Mouse (Mus musculus): Measurements from ENCODE around the gene 6030445D17Rik. TPM values are rescaled to one million over a fixed set of nuclear protein-coding genes. Genes with fewer than 3 reads are reported as not detected.

Gene 6030445D17Rik
- 0.32 TPM in 1 of 2 replicates, not detected in the other for polyA plus RNA-seq (2015; fragmentation: Nextera tagmentation; extraction: Ambion mirVana)

GRCm38 (mm10) chr4:136462086-136462838 lies at the start of gene 6030445D17Rik:
Gene 6030445D17Rik (plus strand): TSS chr4:136462250.
- Histone ChIP-seq H3K9me3 (replicated peaks; ENCODE audit: control insufficient read depth, low read length) (no peaks in the 10 kb centered on the region), H3K36me3 (ENCODE audit: control insufficient read depth, insufficient read depth) (no peaks in the 10 kb centered on the region), H3K4me1 (ENCODE audit: control insufficient read depth, insufficient read depth, low read length) (peaks cover 22% of the 10 kb centered on the region), H3K9ac (ENCODE audit: low read length) (peak within 1 kb of the TSS; percentile 86), H3K27me3 (ENCODE audit: control insufficient read depth, insufficient read depth, low read length) (0 out of 2 replicates have a peak, but pooled peaks cover 3% of the 10 kb centered on the region), H3K4me3 (ENCODE audit: low read length) (peak within 1 kb of the TSS; percentile 83), H3K27ac (ENCODE audit: low read length) (peak within 1 kb of the TSS; percentile 86), H3K4me2 (ENCODE audit: low read depth, low read length) (peak within 1 kb of the TSS; percentile 98)
- under 1% methylated on average over 63 of the region's 64 CpGs for WGBS
- peak; percentile 77 for ATAC-seq (replicated peaks; ENCODE audit: extremely low read depth, insufficient read depth, low FRiP score)

- Histone ChIP-seq H3K27ac (ENCODE audit: low read length) (no peak overlapping the region), H3K9ac (ENCODE audit: low read length) (no peak overlapping the region), H3K4me2 (ENCODE audit: low read depth, low read length) (no peak overlapping the region), H3K27me3 (ENCODE audit: control insufficient read depth, insufficient read depth, low read length) (peaks cover 7% of the 10 kb centered on the region), H3K4me1 (ENCODE audit: control insufficient read depth, insufficient read depth, low read length) (no peaks in the 10 kb centered on the region), H3K4me3 (ENCODE audit: low read length) (no peak overlapping the region), H3K9me3 (replicated peaks; ENCODE audit: control insufficient read depth, low read length) (no peaks in the 10 kb centered on the region), H3K36me3 (ENCODE audit: control insufficient read depth, insufficient read depth) (no peaks in the 10 kb centered on the region)
- WGBS: 82% methylated on average over 9 of the region's 9 CpGs
- no peak for ATAC-seq (replicated peaks; ENCODE audit: extremely low read depth, insufficient read depth, low FRiP score)
These were observed 46.6 kb upstream of the 6030445D17Rik start for GRCm38 (mm10) chr4:136415477-136415876.

- Histone ChIP-seq H3K27ac (ENCODE audit: low read length) (no peak overlapping the region), H3K4me3 (ENCODE audit: low read length) (no peak overlapping the region), H3K36me3 (ENCODE audit: control insufficient read depth, insufficient read depth) (no peaks in the 10 kb centered on the region), H3K4me2 (ENCODE audit: low read depth, low read length) (no peak overlapping the region), H3K4me1 (ENCODE audit: control insufficient read depth, insufficient read depth, low read length) (peaks cover under 1% of the 10 kb centered on the region), H3K9ac (ENCODE audit: low read length) (no peak overlapping the region), H3K27me3 (ENCODE audit: control insufficient read depth, insufficient read depth, low read length) (peaks cover 23% of the 10 kb centered on the region), H3K9me3 (replicated peaks; ENCODE audit: control insufficient read depth, low read length) (no peaks in the 10 kb centered on the region)
- 22% methylated on average over 11 of the region's 11 CpGs for WGBS
- no peak for ATAC-seq (replicated peaks; ENCODE audit: extremely low read depth, insufficient read depth, low FRiP score)
These were observed 43.1 kb upstream of the 6030445D17Rik start for GRCm38 (mm10) chr4:136418962-136419361.

- 69% methylated on average over 6 of the region's 6 CpGs for WGBS
These were observed 42.7 kb upstream of the 6030445D17Rik start for GRCm38 (mm10) chr4:136419386-136419785.

GRCm38 (mm10) chr4:136423224-136423623 lies 38.8 kb upstream of the 6030445D17Rik start, which contains the start of gene Htr1d:
Gene Htr1d (plus strand): TSS chr4:136423524.
- no peaks in the 10 kb centered on the region for H3K36me3 ChIP-seq (ENCODE audit: control insufficient read depth, insufficient read depth)
- peaks cover 11% of the 10 kb centered on the region for H3K4me1 ChIP-seq (ENCODE audit: control insufficient read depth, insufficient read depth, low read length)
- 77% methylated on average over 9 of the region's 9 CpGs for WGBS
- peak within 1 kb of the TSS; percentile 66 for H3K9ac ChIP-seq (ENCODE audit: low read length)
- ATAC-seq (replicated peaks; ENCODE audit: extremely low read depth, insufficient read depth, low FRiP score): no peak
- H3K27ac ChIP-seq (ENCODE audit: low read length): no peak within 1 kb of the TSS
- H3K9me3 ChIP-seq (replicated peaks; ENCODE audit: control insufficient read depth, low read length): no peaks in the 10 kb centered on the region
- peaks cover 42% of the 10 kb centered on the region for H3K27me3 ChIP-seq (ENCODE audit: control insufficient read depth, insufficient read depth, low read length)
- H3K4me2 ChIP-seq (ENCODE audit: low read depth, low read length): peak within 1 kb of the TSS; percentile 95
- H3K4me3 ChIP-seq (ENCODE audit: low read length): peak within 1 kb of the TSS; percentile 59

More at GRCm38 (mm10) chr4:136419386-136419785, 42.7 kb upstream of the 6030445D17Rik start:
- Histone ChIP-seq H3K9ac (ENCODE audit: low read length) (no peak overlapping the region), H3K4me3 (ENCODE audit: low read length) (no peak overlapping the region), H3K9me3 (replicated peaks; ENCODE audit: control insufficient read depth, low read length) (no peaks in the 10 kb centered on the region), H3K36me3 (ENCODE audit: control insufficient read depth, insufficient read depth) (no peaks in the 10 kb centered on the region), H3K4me1 (ENCODE audit: control insufficient read depth, insufficient read depth, low read length) (peaks cover 4% of the 10 kb centered on the region), H3K27me3 (ENCODE audit: control insufficient read depth, insufficient read depth, low read length) (peaks cover 27% of the 10 kb centered on the region), H3K4me2 (ENCODE audit: low read depth, low read length) (no peak overlapping the region), H3K27ac (ENCODE audit: low read length) (no peak overlapping the region)
- no peak for ATAC-seq (replicated peaks; ENCODE audit: extremely low read depth, insufficient read depth, low FRiP score)

GRCm38 (mm10) chr4:136424120-136424999 lies 37.7 kb upstream of the 6030445D17Rik start:
- Histone ChIP-seq H3K4me1 (ENCODE audit: control insufficient read depth, insufficient read depth, low read length) (peaks cover 11% of the 10 kb centered on the region), H3K36me3 (ENCODE audit: control insufficient read depth, insufficient read depth) (no peaks in the 10 kb centered on the region), H3K4me3 (ENCODE audit: low read length) (peak overlapping the region; percentile 59), H3K4me2 (ENCODE audit: low read depth, low read length) (peak overlapping the region; percentile 95), H3K9ac (ENCODE audit: low read length) (peak overlapping the region; percentile 66), H3K9me3 (replicated peaks; ENCODE audit: control insufficient read depth, low read length) (no peaks in the 10 kb centered on the region), H3K27ac (ENCODE audit: low read length) (no peak overlapping the region), H3K27me3 (ENCODE audit: control insufficient read depth, insufficient read depth, low read length) (peaks cover 37% of the 10 kb centered on the region)
- 2% methylated on average over 58 of the region's 70 CpGs for WGBS
- no peak for ATAC-seq (replicated peaks; ENCODE audit: extremely low read depth, insufficient read depth, low FRiP score)

GRCm38 (mm10) chr4:136425000-136425288 lies 37.1 kb upstream of the 6030445D17Rik start:
- Histone ChIP-seq H3K36me3 (ENCODE audit: control insufficient read depth, insufficient read depth) (no peaks in the 10 kb centered on the region), H3K9me3 (replicated peaks; ENCODE audit: control insufficient read depth, low read length) (no peaks in the 10 kb centered on the region), H3K4me2 (ENCODE audit: low read depth, low read length) (peak overlapping the region; percentile 95), H3K4me3 (ENCODE audit: low read length) (peak overlapping the region; percentile 59), H3K4me1 (ENCODE audit: control insufficient read depth, insufficient read depth, low read length) (peaks cover 11% of the 10 kb centered on the region), H3K27me3 (ENCODE audit: control insufficient read depth, insufficient read depth, low read length) (peaks cover 37% of the 10 kb centered on the region), H3K9ac (ENCODE audit: low read length) (peak overlapping the region; percentile 66), H3K27ac (ENCODE audit: low read length) (no peak overlapping the region)
- ATAC-seq (replicated peaks; ENCODE audit: extremely low read depth, insufficient read depth, low FRiP score): 0 out of 2 replicates have a peak, but pooled peaks have one; percentile 6
- WGBS: 3% methylated on average over 15 of the region's 15 CpGs

GRCm38 (mm10) chr4:136430609-136431375 lies 31.3 kb upstream of the 6030445D17Rik start:
- Histone ChIP-seq H3K27ac (ENCODE audit: low read length) (peak overlapping the region; percentile 37; the same call in 1 of the 2 replicates), H3K9me3 (replicated peaks; ENCODE audit: control insufficient read depth, low read length) (no peaks in the 10 kb centered on the region), H3K4me1 (ENCODE audit: control insufficient read depth, insufficient read depth, low read length) (no peaks in the 10 kb centered on the region), H3K4me3 (ENCODE audit: low read length) (no peak overlapping the region), H3K27me3 (ENCODE audit: control insufficient read depth, insufficient read depth, low read length) (peaks cover 3% of the 10 kb centered on the region; the same call in 1 of the 2 replicates), H3K4me2 (ENCODE audit: low read depth, low read length) (no peak overlapping the region), H3K36me3 (ENCODE audit: control insufficient read depth, insufficient read depth) (no peaks in the 10 kb centered on the region), H3K9ac (ENCODE audit: low read length) (no peak overlapping the region)
- ATAC-seq (replicated peaks; ENCODE audit: extremely low read depth, insufficient read depth, low FRiP score): 0 out of 2 replicates have a peak, but pooled peaks have one; percentile 52
- WGBS: 34% methylated on average over 11 of the region's 11 CpGs
